Mouse (Mus musculus) small intestine, adult 2 months (tissue): ENCODE data around the gene Zmat1.

Experiments
- CTCF ChIP-seq: fragments of 200-500 bp; IDR thresholded peaks from 2 replicates; pipeline ENCODE4 v1.5.1; 2012; ENCODE audit warnings: low read depth, mild to moderate bottlenecking, control low read depth, inconsistent platforms, low read length, moderate library complexity, mixed read lengths; ENCODE audit not compliant: insufficient replicate concordance, insufficient read length; ENCODE audit errors: extremely low read depth
- POLR2A ChIP-seq: fragments of 200-500 bp; IDR thresholded peaks from 2 replicates; pipeline ENCODE4 v1.6.1; 2012; ENCODE audit warnings: low read depth, mild to moderate bottlenecking, control low read depth, inconsistent platforms, low read length, moderate library complexity

DNA sequence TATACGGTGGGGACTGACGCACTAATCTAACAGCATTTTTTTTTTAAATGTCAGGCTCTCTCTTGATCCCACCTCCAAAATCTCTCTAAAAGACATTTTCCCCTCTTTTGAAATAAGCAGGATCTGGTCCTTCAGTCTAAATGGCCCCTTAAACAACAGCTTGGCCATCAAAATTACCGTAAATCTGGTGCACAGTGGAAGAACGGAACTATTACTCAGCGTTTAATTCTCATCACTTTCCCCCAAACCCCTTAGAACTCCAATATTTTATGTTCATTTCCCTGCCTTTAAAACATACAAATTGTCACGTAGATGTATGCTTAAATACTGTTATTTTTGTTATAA, 434 bp upstream of the Zmat1 start:
- TF ChIP-seq CTCF: no peak
- TF ChIP-seq POLR2A: no peak
